Mouse (Mus musculus): ENCODE data around the gene Birc5.
A peak's percentile ranks its signal among the peaks of the same experiment; 100 is the strongest.
"Not testable (repeated sequence)": the region's sequence is repeated elsewhere in the genome, so short reads cannot be mapped to it uniquely, and the experiment has no call there.

Birc5 gene

DNA sequence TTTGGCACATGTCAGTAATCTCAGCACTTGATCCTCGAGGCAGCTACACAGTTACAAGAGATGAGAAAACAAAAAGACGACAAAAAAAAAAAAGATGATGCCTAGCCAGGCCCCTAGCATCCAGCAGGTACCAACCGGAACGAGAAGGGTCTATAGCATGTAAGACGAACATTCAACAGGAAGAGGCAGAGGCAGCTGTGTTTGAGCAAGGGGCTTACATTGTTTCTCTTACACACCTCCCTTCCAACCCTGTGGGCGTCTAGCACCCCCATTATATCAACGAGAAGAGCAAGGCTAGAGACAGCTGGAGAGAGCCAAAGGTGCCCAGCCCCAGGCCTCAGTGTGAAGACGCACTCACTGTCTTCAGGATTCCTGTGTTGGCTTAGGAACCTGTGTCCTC, 22.1 kb upstream of the Birc5 start:
- DNase-seq (ENCODE audit: low read depth, low spot score), result no peak

DNA sequence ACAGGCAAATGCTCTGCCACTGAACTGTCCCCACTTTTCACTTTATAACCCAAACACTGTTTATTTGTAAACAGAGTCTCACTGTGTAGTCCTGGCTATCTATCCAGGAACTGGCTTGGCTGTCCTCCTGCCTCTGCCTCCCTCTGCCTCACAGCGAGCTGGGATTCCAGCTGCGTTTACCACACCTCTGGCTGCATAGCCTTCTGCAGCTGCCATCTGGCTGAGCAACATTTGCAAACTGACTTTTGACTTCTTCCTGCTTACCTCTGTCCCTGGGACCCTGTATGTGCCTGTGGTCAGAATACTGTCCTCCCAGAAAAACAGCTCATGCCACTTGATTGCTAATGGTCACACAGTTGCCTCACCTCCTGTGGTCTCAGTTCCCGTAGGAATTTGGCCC, 21.7 kb upstream of the Birc5 start:
- no peak for DNase-seq (ENCODE audit: low read depth, low spot score)

DNA sequence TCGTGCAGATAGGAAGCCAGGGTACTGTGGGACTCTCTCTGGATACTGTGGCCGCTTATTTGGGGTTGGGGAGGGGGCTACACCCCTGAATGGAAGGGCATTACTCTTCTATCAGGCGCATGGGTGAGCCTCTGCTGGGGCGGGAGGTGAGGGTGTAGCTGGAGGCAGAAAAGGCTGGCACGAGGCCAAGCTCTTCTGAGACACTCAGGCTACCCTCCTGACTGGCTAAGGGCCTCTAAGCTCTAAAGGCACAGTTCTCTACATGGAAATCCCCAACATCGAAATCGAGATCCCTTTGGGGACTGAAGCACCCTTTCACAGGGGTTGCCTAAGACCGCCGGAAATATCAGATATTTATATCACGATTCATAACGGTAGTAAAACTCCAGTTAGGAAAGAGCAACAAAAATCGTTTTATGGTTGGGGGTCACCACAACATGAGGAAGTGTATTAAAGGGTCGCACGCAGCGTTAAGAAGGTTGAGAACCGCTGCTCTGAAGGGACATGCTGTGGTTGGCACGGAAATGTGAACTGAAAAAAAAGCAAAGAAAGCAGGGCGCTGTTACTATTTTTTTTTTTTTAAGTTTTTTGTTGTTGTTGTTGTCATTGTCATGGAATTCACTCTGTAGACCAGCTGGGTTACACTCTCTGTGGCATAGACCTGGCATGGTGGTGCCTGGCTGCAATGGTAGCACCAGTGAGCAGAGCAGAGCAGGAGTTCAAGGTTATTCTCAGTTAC, 20.7 kb upstream of the Birc5 start:
- peak; percentile 93 for DNase-seq (ENCODE audit: low read depth, low spot score)

DNA sequence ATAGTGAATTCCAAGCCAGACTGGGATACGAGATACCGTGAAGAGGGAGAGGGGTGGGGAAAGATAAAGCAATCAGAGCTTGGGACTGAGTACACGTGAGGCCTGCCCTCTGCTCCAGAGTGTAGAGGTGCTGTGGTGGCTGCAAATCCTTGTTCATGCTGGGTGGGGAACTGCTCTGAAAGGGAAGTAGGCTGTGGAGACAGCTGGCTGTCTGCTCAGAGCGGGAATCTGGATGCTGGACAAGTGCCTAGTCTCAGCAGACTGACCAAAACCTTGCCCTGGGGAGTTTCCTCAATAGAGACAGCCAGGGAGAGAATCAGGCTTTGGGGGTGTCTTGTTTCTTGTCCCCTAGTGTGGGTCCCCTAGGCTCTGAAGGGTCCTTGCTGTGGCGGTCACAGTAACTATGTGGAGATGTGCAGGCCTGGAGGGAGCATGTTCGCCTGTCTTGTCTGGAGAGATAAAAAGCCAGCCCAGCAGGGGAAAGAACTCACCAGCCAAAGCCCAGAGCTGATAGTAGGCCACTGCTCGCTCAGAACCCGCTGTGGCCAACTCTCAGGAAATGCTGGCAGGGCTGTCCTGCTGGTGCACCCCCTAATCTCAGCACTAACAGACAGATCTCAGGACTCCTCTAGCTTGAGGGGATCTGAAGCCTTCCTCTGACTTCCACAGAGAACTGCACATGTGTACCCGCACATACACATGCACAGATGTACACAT, 20.0 kb upstream of the Birc5 start:
- DNase-seq (ENCODE audit: low read depth, low spot score), result no peak

DNA sequence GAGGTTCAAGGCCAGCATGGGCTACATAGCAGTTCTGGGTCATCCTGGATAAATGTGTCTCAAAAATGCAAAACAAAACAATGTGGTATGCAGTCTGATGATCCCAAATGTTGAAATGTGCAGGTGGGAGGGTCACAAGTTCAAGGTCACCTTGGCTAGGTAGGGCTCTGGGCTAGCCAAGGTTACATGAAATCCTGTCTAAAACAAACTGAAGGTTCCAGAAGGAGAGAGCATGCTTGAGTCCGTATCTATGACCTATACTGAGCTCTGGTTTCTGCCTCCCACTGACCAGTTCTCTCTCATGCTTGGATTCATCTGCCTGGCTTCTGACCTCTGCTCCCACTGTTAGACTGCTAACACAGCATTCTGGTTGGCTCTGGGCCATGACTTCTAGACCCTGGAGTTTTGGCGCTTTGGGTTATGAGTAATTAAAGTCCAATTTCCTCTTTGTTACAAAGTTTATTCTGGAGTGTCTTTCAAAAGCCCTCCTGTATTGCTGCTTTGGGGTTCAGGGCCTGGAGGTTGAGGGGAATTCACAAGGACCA, 19.3 kb upstream of the Birc5 start:
- DNase-seq (ENCODE audit: low read depth, low spot score), result no peak

DNA sequence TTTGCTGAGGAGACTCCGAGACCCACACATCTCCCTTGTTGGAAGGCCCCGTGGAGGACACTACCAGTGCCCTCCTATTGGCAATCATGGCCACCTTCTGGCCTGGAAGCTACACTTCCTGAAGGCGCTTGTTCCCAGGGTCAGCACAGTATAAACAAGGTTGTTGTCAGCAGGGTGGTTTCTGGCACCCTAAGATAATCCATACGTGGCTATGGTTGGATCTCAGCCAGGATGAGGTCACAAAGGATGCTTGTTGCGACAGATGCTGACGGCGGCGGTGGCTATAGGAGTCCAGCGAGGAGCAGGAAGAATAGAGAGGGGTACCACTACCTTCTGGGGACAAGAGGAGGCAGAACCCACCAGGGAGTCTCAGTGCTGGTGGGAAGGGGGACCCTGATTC, 18.6 kb upstream of the Birc5 start:
- DNase-seq (ENCODE audit: low read depth, low spot score), result no peak

DNA sequence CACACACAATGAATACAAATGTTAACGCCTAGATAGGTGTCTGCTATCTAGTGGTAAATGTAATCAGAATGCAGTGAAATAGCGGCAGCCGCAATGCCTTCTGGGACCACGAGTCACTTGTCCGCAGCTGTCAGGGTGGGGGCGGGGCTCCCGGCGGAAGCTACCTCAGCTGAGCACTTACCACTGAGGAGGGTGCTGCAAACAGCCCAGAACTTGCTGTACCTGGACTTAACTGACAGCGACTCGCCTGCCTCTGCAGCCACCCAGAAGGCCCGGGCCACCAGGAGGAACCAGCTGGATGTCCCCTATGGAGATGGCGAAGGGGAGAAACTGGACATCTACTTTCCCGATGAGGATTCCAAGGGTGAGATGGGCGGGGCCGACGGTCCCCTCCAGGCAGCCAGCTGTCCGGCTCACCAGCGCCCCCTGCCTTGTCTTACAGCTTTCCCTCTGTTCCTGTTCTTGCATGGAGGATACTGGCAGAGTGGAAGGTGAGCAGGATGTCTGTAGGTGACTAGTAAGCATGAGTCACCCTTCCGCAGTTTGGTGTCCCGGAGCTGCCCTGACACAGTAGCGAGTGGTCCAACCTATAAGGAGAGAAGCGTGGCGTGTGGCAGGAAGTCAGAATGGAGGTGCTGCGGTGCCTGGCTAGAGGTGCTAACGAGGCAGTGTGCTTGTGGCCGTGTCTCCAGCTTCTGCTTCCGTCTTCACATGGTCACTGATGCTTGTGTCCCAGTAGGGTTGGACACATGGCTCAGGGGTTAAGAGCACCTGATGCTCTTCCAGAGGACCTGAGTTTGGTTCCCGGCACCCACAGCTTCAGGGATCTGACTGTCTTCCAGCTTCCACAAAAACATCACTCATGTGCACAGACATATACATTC, 16.7 kb upstream of the Birc5 start:
- peak; percentile 98 for DNase-seq (ENCODE audit: low read depth, low spot score)

DNA sequence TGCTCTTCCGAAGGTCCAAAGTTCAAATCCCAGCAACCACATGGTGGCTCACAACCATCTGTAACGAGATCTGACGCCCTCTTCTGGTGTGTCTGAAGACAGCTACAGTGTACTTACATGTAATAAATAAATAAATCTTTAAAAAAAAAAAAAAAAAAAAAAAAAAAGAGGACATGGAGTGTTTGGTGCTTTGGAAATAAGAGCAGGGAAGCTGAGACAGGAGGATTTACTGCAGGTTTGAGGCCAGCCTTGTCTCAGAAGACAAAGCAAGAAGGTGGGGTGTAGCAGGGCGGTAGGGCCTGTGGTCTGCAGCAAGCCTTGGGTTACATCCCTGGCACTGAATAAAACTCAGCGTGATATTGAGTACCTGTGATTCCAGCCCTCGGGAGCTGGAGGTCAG, 15.5 kb upstream of the Birc5 start:
- not testable (repeated sequence) for DNase-seq (ENCODE audit: low read depth, low spot score)

DNA sequence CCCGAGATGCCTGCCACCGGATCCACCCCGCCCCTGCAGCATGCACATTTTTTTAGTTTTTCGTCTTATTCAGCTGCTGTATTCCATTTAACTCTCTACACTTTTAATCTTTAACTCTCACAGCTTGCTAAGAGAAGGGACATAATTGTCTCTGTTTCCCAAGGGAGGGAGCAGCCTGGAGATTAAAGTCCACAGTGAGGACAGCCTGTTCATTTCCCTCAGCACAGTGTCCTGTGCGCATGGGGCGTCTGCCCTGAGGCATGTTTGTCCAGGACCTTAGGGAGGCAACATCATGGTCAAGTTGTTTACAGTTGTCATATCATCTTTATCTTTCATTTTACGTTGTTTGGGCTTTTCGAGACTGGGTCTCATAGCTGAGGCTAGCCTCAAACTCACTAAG, 15.0 kb upstream of the Birc5 start:
- DNase-seq (ENCODE audit: low read depth, low spot score), result no peak

DNA sequence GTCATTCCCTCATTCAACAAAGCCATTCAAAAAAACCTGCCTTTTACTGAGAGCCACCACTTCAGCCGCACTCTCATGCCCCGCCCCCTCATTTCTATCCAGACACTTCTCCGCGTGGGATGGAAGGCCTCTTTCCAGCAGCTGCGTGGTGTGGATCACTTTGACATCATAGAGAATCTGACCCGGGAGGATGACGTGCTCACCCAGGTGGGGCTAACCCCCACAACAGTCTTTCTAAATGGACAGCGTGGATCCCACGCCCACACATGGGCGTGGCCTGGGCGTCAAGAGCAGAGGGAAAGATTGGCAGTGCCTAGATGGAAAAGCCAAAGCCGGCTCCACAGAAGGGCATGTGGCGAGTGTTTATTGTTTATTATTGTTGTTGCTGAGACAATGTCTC, 12.7 kb upstream of the Birc5 start:
- no peak for DNase-seq (ENCODE audit: low read depth, low spot score)

DNA sequence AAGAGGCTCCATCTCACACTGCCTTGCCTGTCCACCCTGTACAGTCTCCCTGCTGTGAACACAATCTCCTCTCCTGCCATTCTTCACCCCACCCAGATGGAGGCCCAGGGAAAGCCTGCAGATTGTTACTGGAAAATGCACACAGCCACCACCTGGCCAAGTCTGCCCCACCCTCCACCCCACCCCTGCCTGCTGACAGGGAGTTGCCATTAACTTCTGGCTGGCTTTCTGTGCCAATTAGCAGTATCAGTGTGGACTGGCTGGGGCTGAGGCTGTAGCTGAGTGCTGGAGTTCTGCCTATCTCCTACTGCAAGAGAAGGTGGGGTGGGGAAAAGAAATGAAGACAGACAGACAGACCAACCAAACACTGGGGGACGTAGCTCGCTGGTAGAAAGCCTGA, 10.5 kb upstream of the Birc5 start:
- no peak for DNase-seq (ENCODE audit: low read depth, low spot score)

DNA sequence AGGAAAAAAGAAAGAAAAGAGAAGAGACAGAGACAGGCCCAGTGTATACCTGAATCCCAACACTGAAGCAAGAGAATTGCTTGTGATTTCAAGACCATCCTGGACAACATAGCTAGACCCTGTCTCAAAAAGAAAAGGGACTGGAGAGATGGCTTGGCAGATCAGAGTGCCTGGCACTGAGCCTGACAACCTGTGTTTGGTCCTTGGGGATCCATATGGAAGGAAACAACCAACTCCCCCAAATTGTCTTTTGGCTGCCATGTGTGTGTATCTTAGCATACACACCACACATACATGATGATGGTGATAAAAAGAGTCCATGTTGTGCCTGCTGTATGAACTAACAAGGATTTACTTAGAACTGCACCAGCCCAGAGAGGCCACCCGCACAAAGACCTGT, 10.0 kb upstream of the Birc5 start:
- DNase-seq (ENCODE audit: low read depth, low spot score), result no peak

DNA sequence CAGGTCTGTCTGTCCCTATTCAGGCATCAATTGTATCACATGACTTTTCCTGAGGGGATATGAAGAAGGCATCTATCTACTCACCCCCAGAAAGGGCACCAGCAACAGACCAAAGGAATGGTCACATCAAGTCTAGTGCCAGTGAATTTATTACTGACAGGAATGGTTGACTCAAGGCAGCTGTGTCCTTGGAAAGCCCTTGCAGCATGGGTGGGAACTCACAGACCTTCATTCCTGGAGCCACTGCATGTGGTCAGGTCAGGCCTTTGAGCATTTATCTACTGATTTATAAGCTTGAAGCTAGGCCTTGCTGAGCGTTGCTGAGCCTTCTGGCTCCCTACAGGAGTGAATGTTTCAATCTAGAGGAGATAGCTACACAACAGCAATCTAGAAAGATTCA, 8.1 kb upstream of the Birc5 start:
- no peak for DNase-seq (ENCODE audit: low read depth, low spot score)

DNA sequence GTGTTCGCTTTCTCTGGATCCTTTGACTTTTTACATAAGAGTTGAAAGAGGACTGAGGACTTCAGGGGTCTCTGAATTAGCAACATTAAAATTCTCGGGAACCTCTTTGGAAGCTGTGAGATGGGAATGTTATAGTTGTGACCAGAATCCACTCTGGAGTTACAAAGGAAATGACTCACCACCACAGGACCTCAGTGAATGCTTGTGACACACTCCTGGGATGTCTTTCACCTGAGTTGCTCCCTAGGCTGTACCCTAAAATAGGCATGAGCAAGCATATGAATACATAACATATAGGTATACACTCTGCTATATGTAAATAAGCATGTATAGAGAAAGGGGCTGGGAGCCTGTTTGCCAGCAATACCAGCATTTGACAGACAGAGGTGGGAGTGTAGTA, 5.6 kb upstream of the Birc5 start:
- DNase-seq (ENCODE audit: low read depth, low spot score), result no peak

DNA sequence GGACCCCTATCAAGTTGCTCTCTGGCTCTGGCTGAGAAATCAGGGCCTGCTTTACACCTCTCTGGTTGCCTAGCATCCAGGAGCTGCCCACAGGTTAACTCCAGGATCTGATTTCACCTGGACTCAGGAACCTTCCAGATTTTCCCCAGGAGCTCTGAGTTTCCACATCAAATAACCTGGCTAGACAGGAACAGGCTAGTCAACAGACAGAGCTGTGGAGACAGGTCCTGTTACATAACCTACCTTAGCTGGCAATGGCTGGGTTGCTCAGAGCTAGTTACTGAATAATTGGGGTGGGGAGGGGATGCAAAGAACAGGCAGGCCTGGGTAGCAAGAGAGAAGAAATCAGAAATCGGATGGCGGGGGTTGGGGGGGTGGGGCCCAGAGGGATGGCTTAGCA, 4.1 kb upstream of the Birc5 start:
- no peak for DNase-seq (ENCODE audit: low read depth, low spot score)

DNA sequence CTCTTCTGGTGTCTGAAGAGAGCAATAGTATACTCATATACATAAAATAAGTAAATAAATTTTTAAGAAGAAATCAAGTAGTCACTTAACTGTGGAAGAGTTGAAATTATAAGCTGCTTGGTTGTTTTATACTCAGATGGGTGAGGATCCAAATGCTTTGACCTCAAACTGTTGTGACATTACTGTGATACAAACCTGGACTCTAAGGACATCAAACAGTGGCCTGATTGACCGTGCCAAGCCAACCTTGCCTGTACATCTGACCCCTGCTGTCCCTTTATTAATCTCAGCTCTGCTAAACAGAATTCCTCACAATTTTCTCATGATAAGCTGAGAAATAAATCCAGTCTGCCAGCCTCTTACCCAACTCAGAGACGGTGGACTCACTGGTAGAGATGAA, 3.4 kb upstream of the Birc5 start:
- no peak for DNase-seq (ENCODE audit: low read depth, low spot score)

DNA sequence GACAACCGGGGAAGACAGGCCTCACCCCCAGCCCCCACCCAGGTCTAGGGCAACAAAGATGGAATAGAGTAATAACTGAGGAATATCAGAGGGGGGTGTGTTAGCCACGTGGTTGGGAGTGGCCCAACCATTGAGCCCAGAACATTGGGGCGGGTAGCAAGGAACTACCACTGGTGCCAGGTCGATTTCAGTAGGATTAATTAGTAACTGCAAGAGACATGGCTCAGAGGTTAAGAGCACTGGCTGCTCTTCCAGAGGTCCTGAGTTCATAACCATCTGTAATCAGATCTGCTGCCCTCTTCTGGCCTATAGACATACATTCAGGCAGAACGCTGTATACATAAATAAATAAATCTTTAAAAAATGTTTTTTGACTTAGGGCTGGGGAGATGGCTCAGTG, 2.4 kb upstream of the Birc5 start:
- DNase-seq (ENCODE audit: low read depth, low spot score), result peak; percentile 53

DNA sequence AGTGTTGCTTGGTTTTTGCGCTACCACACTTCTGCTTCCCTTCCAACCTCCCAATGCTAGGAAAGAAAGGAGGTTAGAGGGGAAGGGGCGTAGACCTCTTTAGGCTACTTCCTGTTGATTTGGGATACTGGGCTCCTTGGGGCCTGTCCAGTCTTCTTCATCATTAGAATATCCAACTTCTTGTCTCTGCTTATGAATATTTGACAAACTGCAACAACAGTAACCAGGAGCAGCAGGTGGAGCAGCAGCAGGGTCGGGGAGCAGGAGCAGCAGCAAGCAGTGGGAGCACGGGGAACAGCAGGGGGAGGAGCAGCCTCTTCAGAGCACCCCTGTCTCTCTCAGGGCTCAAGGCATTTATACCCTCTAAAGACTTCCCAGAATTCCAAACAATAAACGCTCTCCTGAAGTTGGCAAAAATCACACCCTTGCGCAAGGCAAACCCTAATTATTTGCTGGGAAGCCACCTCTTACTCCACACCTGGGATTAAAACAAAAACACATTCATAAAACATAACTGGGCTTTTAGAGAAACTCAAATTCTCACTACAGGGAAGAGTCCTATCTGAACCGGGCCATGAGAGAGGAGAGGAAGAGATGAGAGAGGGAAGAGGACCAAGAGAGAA, 1.3 kb upstream of the Birc5 start:
- DNase-seq (ENCODE audit: low read depth, low spot score), result no peak

DNA sequence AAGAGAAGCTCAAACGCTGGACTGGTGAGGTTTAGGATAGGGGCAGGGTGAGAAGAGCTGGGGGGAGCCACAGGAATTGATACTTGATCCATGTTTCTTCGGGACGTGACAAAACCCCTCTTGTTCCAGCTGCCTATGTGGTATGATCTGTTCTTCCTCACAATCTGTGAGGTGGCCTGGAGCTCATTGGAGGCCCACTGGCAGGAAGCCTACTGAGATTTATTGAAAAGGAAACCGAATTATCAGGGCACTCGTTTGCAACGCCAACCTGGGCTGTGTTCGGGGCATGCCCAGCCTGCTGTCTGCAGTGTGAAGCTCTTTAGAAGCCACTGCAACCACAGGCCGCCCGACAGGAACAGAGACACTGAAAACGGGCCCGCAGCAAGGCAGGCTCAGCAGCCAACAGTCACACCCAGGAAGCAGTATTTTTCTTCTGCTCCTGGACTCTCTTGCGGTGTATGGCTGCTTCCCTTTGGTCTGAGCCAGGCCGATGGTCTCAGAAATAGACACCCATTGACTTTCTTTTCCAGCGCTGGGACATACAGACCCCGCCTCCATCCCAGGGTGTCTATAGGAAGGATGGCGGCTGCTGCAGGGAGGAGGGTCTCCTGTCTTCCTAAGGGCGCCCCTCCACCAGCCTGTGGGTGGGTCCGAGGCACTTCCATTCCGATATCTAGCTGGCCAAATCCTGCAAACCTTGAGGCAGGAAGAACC, 623 bp upstream of the Birc5 start:
- DNase-seq (ENCODE audit: low read depth, low spot score), result peak; percentile 79

DNA sequence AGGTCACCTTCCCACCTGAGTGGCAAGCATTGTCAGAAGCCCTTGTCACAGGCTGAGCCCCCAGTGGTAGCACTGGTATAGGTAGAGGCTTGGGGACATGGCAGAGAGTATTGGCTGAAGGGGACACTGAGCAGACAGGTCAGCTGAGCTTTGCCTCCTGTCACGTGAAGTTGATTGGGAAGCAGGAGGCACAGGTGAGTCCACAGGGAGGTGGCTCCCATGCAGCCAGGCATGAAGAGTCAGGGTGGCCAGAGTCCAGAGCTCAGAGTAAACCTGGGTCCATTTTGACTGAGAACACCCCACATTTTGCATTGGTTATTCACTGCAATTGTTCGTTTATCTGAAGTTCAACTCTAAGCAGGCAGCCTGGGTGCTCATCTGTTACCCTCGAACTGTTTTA, 3.8 kb downstream of the Birc5 start:
- DNase-seq (ENCODE audit: low read depth, low spot score), result no peak

DNA sequence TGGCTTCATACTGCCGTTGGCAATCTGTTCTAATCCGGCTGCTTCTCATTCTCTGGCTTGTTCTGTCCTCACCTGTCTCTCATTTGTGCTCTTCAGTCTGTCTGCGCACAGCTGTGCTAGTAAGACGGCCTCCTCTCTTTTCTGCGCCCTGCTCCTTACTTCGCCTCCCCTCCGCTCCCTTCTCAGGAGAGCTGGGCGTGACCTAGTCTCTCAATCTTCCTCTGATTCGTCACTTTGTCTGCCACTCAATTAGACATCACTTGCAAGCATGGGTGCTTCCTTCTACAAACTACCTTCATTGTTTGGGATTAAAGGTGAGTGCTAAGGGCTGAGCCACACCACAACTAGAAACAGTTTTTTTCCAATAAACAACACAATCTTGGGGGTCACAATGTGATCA, 5.2 kb downstream of the Birc5 start:
- no peak for DNase-seq (ENCODE audit: low read depth, low spot score)

Data from CD4-positive, CD25-positive, alpha-beta regulatory T cell, adult 2 months (primary cell).